Mouse (Mus musculus) liver, postnatal 0 days (tissue): ENCODE measurements at regions not wholly inside any gene's neighbourhood (a gene's known extent, or its start where the extent isn't known, plus 50 kb on each side); places are given as distances from the start of the nearest gene placed in this dataset.

Experiments used
- ATAC-seq: fragments of 200-750 bp; cut with Nextera tagmentation; 2 replicates; pipeline ENCODE4 v1.8.0; 2017; ENCODE audit warnings: mild to moderate bottlenecking, moderate library complexity
- DNase-seq: peaks from one replicate; pipeline ENCODE4 v3.0.0-alpha.2; 2016
- H3K27ac ChIP-seq: fragments of 300-500 bp; sonication (generic); 2 replicates; pipeline ENCODE4 v1.5.1; 2014; ENCODE audit warnings: antibody characterized with exemption, moderate library complexity, mild to moderate bottlenecking, low read depth
- H3K27me3 ChIP-seq: fragments of 300-500 bp; sonication (generic); 2 replicates; pipeline ENCODE4 v1.6.1; 2014; ENCODE audit warnings: low read length, control low read depth, mixed read lengths; ENCODE audit not compliant: insufficient read depth
- H3K36me3 ChIP-seq: fragments of 300-500 bp; sonication (generic); replicated peaks from 2 replicates; pipeline ENCODE4 v1.6.1; 2014; ENCODE audit warnings: mild to moderate bottlenecking, control low read depth, low read length, moderate library complexity, mixed read lengths; ENCODE audit not compliant: insufficient read depth
- H3K4me1 ChIP-seq: fragments of 300-500 bp; sonication (generic); 2 replicates; pipeline ENCODE4 v1.6.1; 2014; ENCODE audit warnings: antibody characterized with exemption, mild to moderate bottlenecking, control low read depth; ENCODE audit not compliant: insufficient read depth
- H3K4me2 ChIP-seq: fragments of 300-500 bp; sonication (generic); 2 replicates; pipeline ENCODE4 v1.6.1; 2014; ENCODE audit warnings: low read depth, mild to moderate bottlenecking, low read length, moderate library complexity, mixed read lengths
- H3K4me3 ChIP-seq: fragments of 300-500 bp; sonication (generic); 2 replicates; pipeline ENCODE4 v1.5.1; 2014; ENCODE audit warnings: low read depth, low read length
- H3K9ac ChIP-seq: fragments of 300-500 bp; sonication (generic); replicated peaks from 2 replicates; pipeline ENCODE4 v1.6.1; 2014; ENCODE audit warnings: mild to moderate bottlenecking, moderate library complexity
- H3K9me3 ChIP-seq: fragments of 300-500 bp; sonication (generic); 2 replicates; pipeline ENCODE4 v1.6.1; 2016; ENCODE audit warnings: mild to moderate bottlenecking, control low read depth, low read length, mixed read lengths
- CTCF ChIP-seq: sonication (generic); IDR thresholded peaks from 2 replicates; pipeline ENCODE4 v1.5.1; 2016; ENCODE audit warnings: antibody characterized with exemption, low read depth
- EP300 ChIP-seq: IDR thresholded peaks from 2 replicates; pipeline ENCODE4 v1.6.1; 2016; ENCODE audit warnings: antibody characterized with exemption, low read depth, mild to moderate bottlenecking
- WGBS: fragments of 180-500 bp; shearing (Covaris S2); extraction: QIAGEN DNeasy Blood & Tissue Kit; methylation state at CpG from one replicate; pipeline ENCODE4 v1.1.7; 2014; ENCODE audit not compliant: insufficient replicate concordance; 5-methylcytosine and 5-hydroxymethylcytosine counted together

DNA sequence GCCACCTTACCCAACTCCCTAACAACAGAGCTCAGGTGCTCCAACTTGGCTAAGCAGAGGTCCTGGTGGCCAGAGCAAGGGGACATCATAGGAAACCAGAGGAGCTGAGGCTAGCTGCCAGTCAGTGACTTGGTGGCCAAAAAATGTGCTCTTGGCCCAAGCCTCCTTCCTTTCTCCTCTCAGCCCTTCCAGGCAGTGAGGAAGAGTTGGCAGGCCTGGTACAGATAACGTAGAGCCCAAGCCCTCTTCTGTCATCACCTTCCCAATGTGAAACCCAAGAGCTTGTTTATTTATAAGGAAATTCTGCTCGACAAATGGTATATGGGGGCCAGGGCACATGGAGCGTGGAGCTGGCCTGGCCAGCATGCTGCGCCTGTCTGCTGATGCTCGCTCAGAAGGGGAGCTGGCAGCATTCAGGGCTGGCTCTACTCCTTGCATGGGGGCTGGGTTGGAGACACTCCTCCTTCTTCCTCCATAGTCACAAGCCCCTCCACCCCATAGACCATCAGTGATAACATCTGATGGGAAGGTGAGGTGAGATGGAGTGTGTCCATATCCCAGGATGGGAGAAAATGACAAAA lies 156.1 kb downstream of the Fgf18 start:
- TF ChIP-seq CTCF (no peak), EP300 (no peak)
- no peak overlapping the region for H3K27ac ChIP-seq
- ATAC-seq (no peak), DNase-seq (no peak)
- no peaks in the 10 kb centered on the region for H3K9me3 ChIP-seq
- H3K9ac ChIP-seq: no peak overlapping the region
- H3K27me3 ChIP-seq: no peaks in the 10 kb centered on the region
- no peak overlapping the region for H3K4me3 ChIP-seq
- H3K4me1 ChIP-seq: no peaks in the 10 kb centered on the region
- no peaks in the 10 kb centered on the region for H3K36me3 ChIP-seq
- H3K4me2 ChIP-seq: no peak overlapping the region
- 82% methylated on average over 5 of the region's 5 CpGs for WGBS

- H3K27ac ChIP-seq: no peak overlapping the region
- H3K4me1 ChIP-seq: no peaks in the 10 kb centered on the region
- H3K36me3 ChIP-seq: no peaks in the 10 kb centered on the region
- no peak overlapping the region for H3K4me2 ChIP-seq
- H3K9ac ChIP-seq: no peak overlapping the region
- no peak for ATAC-seq
- 77% methylated on average over 12 of the region's 12 CpGs for WGBS
- H3K27me3 ChIP-seq: no peaks in the 10 kb centered on the region
- TF ChIP-seq CTCF: no peak
- TF ChIP-seq EP300: no peak
- no peak overlapping the region for H3K4me3 ChIP-seq
- no peaks in the 10 kb centered on the region for H3K9me3 ChIP-seq
- no peak for DNase-seq
Observed at GRCm38 (mm10) chr11:32990201-32990600, 157.0 kb downstream of the Fgf18 start.

GRCm38 (mm10) chr11:32978899-32979298 lies 154.5 kb upstream of the Smim23 start:
- WGBS: 76% methylated on average over 7 of the region's 7 CpGs
- H3K4me2 ChIP-seq: no peak overlapping the region
- H3K27ac ChIP-seq: no peak overlapping the region
- DNase-seq (no peak), ATAC-seq (no peak)
- no peak for TF ChIP-seq CTCF
- no peak for TF ChIP-seq EP300
- H3K36me3 ChIP-seq: no peaks in the 10 kb centered on the region
- H3K4me1 ChIP-seq: no peaks in the 10 kb centered on the region
- no peak overlapping the region for H3K9ac ChIP-seq
- no peak overlapping the region for H3K4me3 ChIP-seq
- no peaks in the 10 kb centered on the region for H3K9me3 ChIP-seq
- H3K27me3 ChIP-seq: no peaks in the 10 kb centered on the region

- Histone ChIP-seq H3K9me3 (no peaks in the 10 kb centered on the region), H3K9ac (no peak overlapping the region), H3K4me2 (no peak overlapping the region), H3K36me3 (no peaks in the 10 kb centered on the region), H3K4me3 (no peak overlapping the region), H3K4me1 (no peaks in the 10 kb centered on the region), H3K27me3 (no peaks in the 10 kb centered on the region), H3K27ac (no peak overlapping the region)
- no peak for ATAC-seq
- WGBS: 79% methylated on average over 2 of the region's 2 CpGs
- no peak for DNase-seq
- TF ChIP-seq EP300 (no peak), CTCF (no peak)
Observed at GRCm38 (mm10) chr11:32976572-32976971, 152.2 kb upstream of the Smim23 start.

- Histone ChIP-seq H3K36me3 (no peaks in the 10 kb centered on the region), H3K4me3 (no peak overlapping the region), H3K9me3 (no peaks in the 10 kb centered on the region), H3K27me3 (no peaks in the 10 kb centered on the region), H3K27ac (no peak overlapping the region), H3K9ac (no peak overlapping the region), H3K4me1 (no peaks in the 10 kb centered on the region), H3K4me2 (no peak overlapping the region)
- DNase-seq (no peak), ATAC-seq (no peak)
- no peak for TF ChIP-seq EP300
- TF ChIP-seq CTCF: no peak
- 62% methylated on average over 4 of the region's 4 CpGs for WGBS
Observed at GRCm38 (mm10) chr11:32973453-32973852, 149.0 kb upstream of the Smim23 start.

GRCm38 (mm10) chr11:32965418-32965817 lies 141.0 kb upstream of the Smim23 start:
- ATAC-seq: no peak
- H3K4me3 ChIP-seq: no peak overlapping the region

More at GRCm38 (mm10) chr11:32965418-32965817, 141.0 kb upstream of the Smim23 start:
- no peaks in the 10 kb centered on the region for H3K27me3 ChIP-seq
- H3K4me2 ChIP-seq: no peak overlapping the region
- H3K9ac ChIP-seq: no peak overlapping the region
- H3K9me3 ChIP-seq: no peaks in the 10 kb centered on the region
- H3K27ac ChIP-seq: no peak overlapping the region
- TF ChIP-seq CTCF (no peak), EP300 (no peak)
- WGBS: 67% methylated on average over 2 of the region's 2 CpGs
- no peak for DNase-seq
- H3K36me3 ChIP-seq: no peaks in the 10 kb centered on the region
- H3K4me1 ChIP-seq: no peaks in the 10 kb centered on the region
